Mouse (Mus musculus) spleen, adult 2 months (tissue): ENCODE measurements around the gene Grtp1.

ENCODE experiments used
- CTCF ChIP-seq: fragments of 200-500 bp; IDR thresholded peaks from 2 replicates; pipeline ENCODE4 v1.5.1; 2011; ENCODE audit warnings: mild to moderate bottlenecking, inconsistent platforms; ENCODE audit not compliant: insufficient read depth, insufficient read length, insufficient replicate concordance; ENCODE audit errors: extremely low read depth
- POLR2A ChIP-seq: fragments of 200-500 bp; IDR thresholded peaks from 2 replicates; pipeline ENCODE4 v1.6.1; 2011; ENCODE audit warnings: low read depth, low read length, inconsistent platforms

GRCm38 (mm10) chr8:13213479-13214268 is 13.3 kb upstream of the Grtp1 start:
- TF ChIP-seq CTCF, result peak; percentile 69; the same call in 1 of the 2 replicates
- TF ChIP-seq POLR2A, result no peak
